Mouse (Mus musculus) retina, postnatal 7 days (tissue): Measurements from ENCODE around the gene Gm2a.
"Not testable (repeated sequence)": the region's sequence is repeated elsewhere in the genome, so short reads cannot be mapped to it uniquely, and the experiment has no call there.

Source experiments
- DNase-seq: peaks from one replicate; pipeline ENCODE4 v3.0.0-alpha.2; 2012; ENCODE audit warnings: low read depth, low spot score

The Gm2a gene

GRCm38 (mm10) chr11:55097463-55098188 lies at the start of gene Gm2a:
Gene Gm2a (plus strand): TSS chr11:55098115.
- DNase-seq, result peak; percentile 92

GRCm38 (mm10) chr11:55050837-55051510 lies 46.9 kb upstream of the Gm2a start:
- no peak for DNase-seq

- DNase-seq, result no peak
Observed at GRCm38 (mm10) chr11:55057511-55057910, 40.4 kb upstream of the Gm2a start.

- no peak for DNase-seq
Observed at GRCm38 (mm10) chr11:55060802-55061201, 37.1 kb upstream of the Gm2a start.

GRCm38 (mm10) chr11:55062856-55063255 lies 35.1 kb upstream of the Gm2a start:
- DNase-seq, result no peak

- DNase-seq, result no peak
Observed at GRCm38 (mm10) chr11:55066921-55067320, 31.0 kb upstream of the Gm2a start.

GRCm38 (mm10) chr11:55069023-55069422 lies 28.9 kb upstream of the Gm2a start:
- DNase-seq, result no peak

- no peak for DNase-seq
Observed at GRCm38 (mm10) chr11:55071344-55071743, 26.6 kb upstream of the Gm2a start.

GRCm38 (mm10) chr11:55072467-55072866 lies 25.4 kb upstream of the Gm2a start:
- DNase-seq, result no peak

GRCm38 (mm10) chr11:55073191-55073590 lies 24.7 kb upstream of the Gm2a start:
- no peak for DNase-seq

GRCm38 (mm10) chr11:55075602-55076001 lies 22.3 kb upstream of the Gm2a start:
- no peak for DNase-seq

GRCm38 (mm10) chr11:55076234-55076633 lies 21.7 kb upstream of the Gm2a start:
- DNase-seq, result no peak

GRCm38 (mm10) chr11:55077331-55078231 lies 20.3 kb upstream of the Gm2a start, which contains the start of gene Ccdc69:
Gene Ccdc69 (minus strand): TSS chr11:55078131.
- peak; percentile 23 for DNase-seq

- DNase-seq, result no peak
Observed at GRCm38 (mm10) chr11:55078502-55078901, 19.4 kb upstream of the Gm2a start.

- DNase-seq, result no peak
Observed at GRCm38 (mm10) chr11:55079180-55079579, 18.7 kb upstream of the Gm2a start.

GRCm38 (mm10) chr11:55081206-55081605 lies 16.7 kb upstream of the Gm2a start:
- DNase-seq, result no peak

GRCm38 (mm10) chr11:55084629-55085028 lies 13.3 kb upstream of the Gm2a start:
- DNase-seq, result no peak

- DNase-seq, result no peak
Observed at GRCm38 (mm10) chr11:55085396-55085795, 12.5 kb upstream of the Gm2a start.

- DNase-seq, result peak; percentile 76
Observed at GRCm38 (mm10) chr11:55087006-55087405, 10.9 kb upstream of the Gm2a start.

- no peak for DNase-seq
Observed at GRCm38 (mm10) chr11:55089892-55090291, 8.0 kb upstream of the Gm2a start.

- DNase-seq, result no peak
Observed at GRCm38 (mm10) chr11:55093096-55093495, 4.8 kb upstream of the Gm2a start.

- DNase-seq, result not testable (repeated sequence)
Observed at GRCm38 (mm10) chr11:55096296-55096695, 1.6 kb upstream of the Gm2a start.
